In the genomic region with DNA sequence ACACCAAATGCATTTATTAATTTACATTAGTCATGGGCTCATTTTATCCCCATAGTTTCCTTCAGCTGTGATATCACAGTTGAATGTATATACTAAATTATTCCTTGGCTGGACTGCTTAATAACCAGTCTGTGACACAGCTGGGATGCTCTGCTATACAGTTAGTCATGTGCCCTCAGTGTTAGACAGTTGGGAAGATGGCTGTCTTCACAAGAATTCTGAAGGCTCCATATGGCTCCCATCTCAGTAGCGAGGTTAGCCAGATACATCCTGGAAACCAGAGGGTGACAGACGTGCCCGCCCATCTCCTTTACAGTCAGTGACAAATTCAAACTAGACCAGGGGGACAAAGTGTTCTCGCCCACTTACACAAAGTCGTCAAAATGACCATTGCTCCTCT, we compare ENCODE assay signal across 26 mouse cellular contexts.
DNase-seq lines count a peak whose midpoint lies in the region; ATAC-seq and TF ChIP-seq lines count a peak whose summit lies in the region.
"Had no signal": no experiment of that assay in that cellular context is flagged by ENCODE, and none has a peak within 500 bp of the region (broad histone marks: within the 10 kb centered on the region; RNA-seq: fewer than 3 reads in every experiment).

No protein-coding gene starts in this region.

- peak overlapping the region; percentile 41; the same call in 1 of the 2 replicates for H3K27ac ChIP-seq in forebrain, embryonic 15.5 days (replicated peaks)
- H3K27ac ChIP-seq in forebrain, embryonic 10.5 days = no peak overlapping the region
- H3K27ac ChIP-seq in neural tube, embryonic 15.5 days (replicated peaks) = no peak overlapping the region
- H3K27ac ChIP-seq: embryonic facial prominence, embryonic 12.5 days; embryonic facial prominence, embryonic 15.5 days; heart, embryonic 15.5 days; hindbrain, embryonic 14.5 days; hindbrain, postnatal 0 days had no signal

- 72% methylated on average over 5 of the region's 5 CpGs for WGBS in forebrain, embryonic 15.5 days
- 94% methylated on average over 5 of the region's 5 CpGs for WGBS in forebrain, embryonic 10.5 days
- WGBS in neural tube, embryonic 15.5 days = 89% methylated on average over 5 of the region's 5 CpGs

- DNase-seq in forebrain, embryonic 10.5 days (ENCODE audit: extremely low spot score, low spot score) = no peak
- DNase-seq in brain, adult 2 months (ENCODE audit: low read depth, low spot score) = peak; percentile 18
- DNase-seq in brain, embryonic 14.5 days (ENCODE audit: low read depth) = peak; percentile 78
- no peak for DNase-seq in gastrocnemius, postnatal 10 days
- DNase-seq: adrenal gland, adult 2 months; adrenal gland, postnatal 14 days; cerebellum, adult 11 months; cerebellum, adult 2 months; cerebellum, adult 9-11 months; cerebellum, postnatal 25 days; gastrocnemius, postnatal 14 days; heart, adult 18-20 months; heart, postnatal 14 days; heart, postnatal 4 days; kidney, adult 11 months; kidney, adult 8-10 months had no signal

- H3K4me2 ChIP-seq in forebrain, embryonic 15.5 days (replicated peaks) = no peak overlapping the region
- H3K4me2 ChIP-seq in neural tube, embryonic 15.5 days = no peak overlapping the region
- H3K4me2 ChIP-seq: embryonic facial prominence, embryonic 12.5 days; embryonic facial prominence, embryonic 15.5 days; heart, embryonic 12.5 days; heart, embryonic 15.5 days; hindbrain, embryonic 14.5 days had no signal

- no peak for TF ChIP-seq POLR2A in brain, embryonic 14.5 days (IDR thresholded peaks at IDR 0.05; ENCODE audit: borderline replicate concordance, extremely low read depth, insufficient read depth, insufficient read length, poor library complexity, severe bottlenecking)

- H3K4me1 ChIP-seq in forebrain, embryonic 15.5 days = peaks cover 14% of the 10 kb centered on the region; the same call in 1 of the 2 replicates
- peaks cover 15% of the 10 kb centered on the region for H3K4me1 ChIP-seq in forebrain, embryonic 10.5 days
- H3K4me1 ChIP-seq in neural tube, embryonic 15.5 days = no peaks in the 10 kb centered on the region
- H3K4me1 ChIP-seq: embryonic facial prominence, embryonic 15.5 days; heart, embryonic 15.5 days had no signal

- no peaks in the 10 kb centered on the region for H3K36me3 ChIP-seq in forebrain, embryonic 15.5 days
- peaks cover 6% of the 10 kb centered on the region; the same call in 1 of the 2 replicates for H3K36me3 ChIP-seq in forebrain, embryonic 10.5 days (replicated peaks)
- H3K36me3 ChIP-seq in neural tube, embryonic 15.5 days = no peaks in the 10 kb centered on the region
- H3K36me3 ChIP-seq: embryonic facial prominence, embryonic 12.5 days; embryonic facial prominence, embryonic 15.5 days; heart, embryonic 12.5 days; heart, embryonic 15.5 days had no signal

- no peak overlapping the region for H3K9ac ChIP-seq in forebrain, embryonic 15.5 days (replicated peaks)
- no peak overlapping the region for H3K9ac ChIP-seq in neural tube, embryonic 15.5 days (replicated peaks)
- H3K9ac ChIP-seq: embryonic facial prominence, embryonic 12.5 days; embryonic facial prominence, embryonic 15.5 days; heart, embryonic 12.5 days; heart, embryonic 15.5 days; hindbrain, embryonic 14.5 days had no signal

- no peak for TF ChIP-seq CTCF in brain, embryonic 14.5 days (IDR thresholded peaks at IDR 0.05; ENCODE audit: borderline replicate concordance, extremely low read depth, insufficient read depth, insufficient read length)

- no peaks in the 10 kb centered on the region for H3K27me3 ChIP-seq in forebrain, embryonic 15.5 days
- no peaks in the 10 kb centered on the region for H3K27me3 ChIP-seq in forebrain, embryonic 10.5 days (ENCODE audit: poor library complexity, severe bottlenecking)
- H3K27me3 ChIP-seq in neural tube, embryonic 15.5 days (replicated peaks) = no peaks in the 10 kb centered on the region
- H3K27me3 ChIP-seq: embryonic facial prominence, embryonic 12.5 days; embryonic facial prominence, embryonic 15.5 days; heart, embryonic 12.5 days; heart, embryonic 15.5 days had no signal

- H3K4me3 ChIP-seq in forebrain, embryonic 15.5 days = no peak overlapping the region
- H3K4me3 ChIP-seq in forebrain, embryonic 10.5 days = no peak overlapping the region
- H3K4me3 ChIP-seq in neural tube, embryonic 15.5 days (replicated peaks) = no peak overlapping the region
- H3K4me3 ChIP-seq: embryonic facial prominence, embryonic 12.5 days; embryonic facial prominence, embryonic 15.5 days; heart, embryonic 12.5 days; heart, embryonic 15.5 days had no signal

- no peaks in the 10 kb centered on the region for H3K9me3 ChIP-seq in forebrain, embryonic 15.5 days
- no peaks in the 10 kb centered on the region for H3K9me3 ChIP-seq in forebrain, embryonic 10.5 days
- no peaks in the 10 kb centered on the region for H3K9me3 ChIP-seq in neural tube, embryonic 15.5 days (replicated peaks)
- H3K9me3 ChIP-seq: embryonic facial prominence, embryonic 12.5 days; embryonic facial prominence, embryonic 15.5 days; heart, embryonic 12.5 days; heart, embryonic 15.5 days had no signal

- peak; percentile 86; the same call in 1 of the 2 replicates for ATAC-seq in forebrain, embryonic 15.5 days (replicated peaks)
- no peak for ATAC-seq in neural tube, embryonic 15.5 days (ENCODE audit: low FRiP score)
- ATAC-seq: CD4-positive, CD25-positive, alpha-beta regulatory T cell, adult 4 months; hindbrain, postnatal 0 days; inflammation-experienced regulatory T-cells, adult 6 months had no signal

Comparison
In these comparisons a context has a peak if more than half of its experiments do, and no peak if none do; other contexts are left out.
1. DNase-seq: peak in brain, adult 2 months (single experiment) and brain, embryonic 14.5 days (single experiment); none in forebrain, embryonic 10.5 days (single experiment) and gastrocnemius, postnatal 10 days (single experiment).